Mouse (Mus musculus) layer of hippocampus, postnatal 10 days (tissue): ENCODE data around the gene Tm4sf20. TPM values are rescaled to one million over a fixed set of nuclear protein-coding genes. Genes with fewer than 3 reads are reported as not detected.

Experiments used
- DNase-seq, 2 experiments: peaks; one replicate each; pipeline ENCODE4 v3.0.0; 2021; ENCODE audit warnings: low spot score in 2 of 2
- total RNA-seq, 2 experiments: library from RNA; stranded (reverse); gene quantifications; 2 replicates each; pipeline ENCODE4 v1.2.3; 2021

The Tm4sf20 gene
- total RNA-seq, 2 experiments from 2014 or later = not detected

DNA sequence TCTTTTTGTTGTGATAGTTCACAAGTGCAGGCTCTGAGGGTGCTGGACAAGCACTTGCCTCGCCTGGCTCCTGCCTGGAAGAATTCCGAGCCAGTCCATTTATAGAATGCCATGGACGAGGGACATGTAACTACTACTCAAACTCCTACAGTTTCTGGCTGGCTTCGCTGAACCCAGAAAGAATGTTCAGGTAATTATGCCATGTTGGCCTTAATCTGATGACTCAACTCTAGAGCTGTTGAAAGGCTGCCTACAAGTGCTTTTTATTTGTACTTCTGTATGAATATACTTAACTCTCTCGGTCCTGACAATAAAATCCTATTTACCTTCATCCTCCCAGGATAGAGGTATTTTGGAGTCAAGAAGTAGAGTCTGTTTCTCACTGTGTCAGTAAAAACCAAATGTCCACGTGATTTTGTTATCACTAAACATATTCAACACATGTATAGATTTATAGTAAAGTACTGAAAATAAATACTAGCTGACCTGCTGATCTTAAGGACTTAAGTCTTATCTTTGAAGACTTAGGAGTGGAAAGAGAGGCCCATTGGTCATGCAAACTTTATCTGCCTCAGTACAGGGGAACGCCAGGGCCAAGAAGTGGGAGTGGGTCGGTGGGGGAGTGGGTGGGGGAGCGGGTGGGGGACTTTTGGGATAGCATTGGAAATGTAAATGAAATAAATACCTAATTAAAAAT is 50.3 kb downstream of the Tm4sf20 start:
- no peak for DNase-seq

Other genes with a start within 250 kb of the Tm4sf20 start
- under 1 TPM; 0.65 to 0.89 TPM for gene Col4a4, start 181.6 kb downstream of the Tm4sf20 start, total RNA-seq
- under 1 TPM; 0.18 to 0.69 TPM for gene Col4a3, start 181.5 kb downstream of the Tm4sf20 start, total RNA-seq
- gene Mff, start 43.6 kb downstream of the Tm4sf20 start, total RNA-seq = 100 to 1,000 TPM; 272 to 287 TPM
- not detected for gene Gm47791, start 2.8 kb upstream of the Tm4sf20 start, total RNA-seq
- gene Agfg1, start 71.0 kb upstream of the Tm4sf20 start, total RNA-seq = 10 to 100 TPM; 80.2 to 85.8 TPM
- gene A030005L19Rik, start 144.9 kb upstream of the Tm4sf20 start, total RNA-seq = 1 to 10 TPM in 1 of 2 experiments, under 1 TPM in 1; 0.58 to 1.1 TPM
- gene A030014E15Rik, start 156.5 kb upstream of the Tm4sf20 start, total RNA-seq = not detected
- not detected for gene Gm6217, start 162.9 kb upstream of the Tm4sf20 start, total RNA-seq
- gene A030003K21Rik, start 174.9 kb upstream of the Tm4sf20 start, total RNA-seq = not detected
- not detected for gene Gm7544, start 187.6 kb upstream of the Tm4sf20 start, total RNA-seq
- gene Gm47955, start 191.8 kb upstream of the Tm4sf20 start, total RNA-seq = not detected
- not detected for gene Gm47959, start 232.1 kb upstream of the Tm4sf20 start, total RNA-seq